Mouse (Mus musculus) midbrain, embryonic 11.5 days (tissue): Measurements from ENCODE around the gene Ctsk. TPM values are rescaled to one million over a fixed set of nuclear protein-coding genes. Genes with fewer than 3 reads are reported as not detected.
A peak's percentile ranks its signal among the peaks of the same experiment; 100 is the strongest.

ENCODE experiments used
- ATAC-seq: fragments of 200-750 bp; cut with Nextera tagmentation; 2 replicates; pipeline ENCODE4 v1.8.0; 2017; ENCODE audit warnings: moderate TSS enrichment, moderate library complexity; ENCODE audit not compliant: low FRiP score
- DNase-seq: peaks from one replicate; pipeline ENCODE4 v3.0.0; 2015; ENCODE audit warnings: low spot score; ENCODE audit errors: missing footprints
- H3K27ac ChIP-seq: fragments of 300-500 bp; sonication (generic); 2 replicates; pipeline ENCODE4 v1.5.1; 2014; ENCODE audit warnings: low read depth, low read length
- H3K27me3 ChIP-seq: fragments of 300-500 bp; sonication (generic); 2 replicates; pipeline ENCODE4 v1.6.1; 2014; ENCODE audit warnings: mild to moderate bottlenecking, low read length, moderate library complexity, mixed read lengths; ENCODE audit not compliant: control insufficient read depth, insufficient read depth
- H3K36me3 ChIP-seq: fragments of 300-500 bp; sonication (generic); 2 replicates; pipeline ENCODE4 v1.6.1; 2014; ENCODE audit warnings: mild to moderate bottlenecking, low read length, moderate library complexity, mixed read lengths; ENCODE audit not compliant: control insufficient read depth, insufficient read depth
- H3K4me1 ChIP-seq: fragments of 300-500 bp; sonication (generic); 2 replicates; pipeline ENCODE4 v1.6.1; 2014; ENCODE audit warnings: low read length; ENCODE audit not compliant: control insufficient read depth, insufficient read depth
- H3K4me2 ChIP-seq: fragments of 300-500 bp; sonication (generic); 2 replicates; pipeline ENCODE4 v1.6.1; 2014; ENCODE audit warnings: mild to moderate bottlenecking, moderate library complexity
- H3K4me3 ChIP-seq: fragments of 300-500 bp; sonication (generic); 2 replicates; pipeline ENCODE4 v1.5.1; 2014; ENCODE audit warnings: low read depth, low read length
- H3K9ac ChIP-seq: fragments of 300-500 bp; sonication (generic); 2 replicates; pipeline ENCODE4 v1.6.1; 2014; ENCODE audit warnings: low read length
- H3K9me3 ChIP-seq: fragments of 300-500 bp; sonication (generic); 2 replicates; pipeline ENCODE4 v1.6.1; 2016; ENCODE audit warnings: low read length; ENCODE audit not compliant: control insufficient read depth
- WGBS: fragments of 180-500 bp; shearing (Covaris S2); extraction: QIAGEN DNeasy Blood & Tissue Kit; methylation state at CpG from one replicate; pipeline ENCODE4 v1.1.7; 2014; 5-methylcytosine and 5-hydroxymethylcytosine counted together
- polyA plus RNA-seq: library from polyadenylated mRNA; unstranded; fragments of >200 nt; fragmentation: Nextera tagmentation; extraction: Ambion mirVana; gene quantifications from 2 replicates; pipeline ENCODE4 v1.2.1, GENCODE M21; 2014

Ctsk gene
- polyA plus RNA-seq, 1 experiment from 2014 or later: 6.7 TPM

GRCm38 (mm10) chr3:95490238-95490637 is 8.8 kb upstream of the Ctsk start:
- ATAC-seq: no peak
- Histone ChIP-seq H3K4me2 (no peak overlapping the region), H3K36me3 (peaks cover 8% of the 10 kb centered on the region; the same call in 1 of the 2 replicates)

GRCm38 (mm10) chr3:95494342-95494741 is 4.7 kb upstream of the Ctsk start:
- Histone ChIP-seq H3K27me3 (no peaks in the 10 kb centered on the region), H3K4me3 (no peak overlapping the region), H3K9ac (no peak overlapping the region), H3K4me1 (no peaks in the 10 kb centered on the region), H3K4me2 (no peak overlapping the region), H3K27ac (no peak overlapping the region), H3K9me3 (no peaks in the 10 kb centered on the region), H3K36me3 (peaks cover 3% of the 10 kb centered on the region; the same call in 1 of the 2 replicates)
- WGBS: 65% methylated on average over 6 of the region's 6 CpGs
- DNase-seq (peak; percentile 94), ATAC-seq (no peak)

More at GRCm38 (mm10) chr3:95490238-95490637, 8.8 kb upstream of the Ctsk start:
- DNase-seq: no peak
- Histone ChIP-seq H3K4me3 (no peak overlapping the region), H3K9ac (no peak overlapping the region), H3K27ac (no peak overlapping the region), H3K4me1 (no peaks in the 10 kb centered on the region), H3K9me3 (no peaks in the 10 kb centered on the region), H3K27me3 (no peaks in the 10 kb centered on the region)
- WGBS: 97% methylated on average over 2 of the region's 2 CpGs

- WGBS: 98% methylated on average over 2 of the region's 2 CpGs
- ATAC-seq: no peak
- Histone ChIP-seq H3K36me3 (no peaks in the 10 kb centered on the region; the same call in 1 of the 2 replicates), H3K9me3 (no peaks in the 10 kb centered on the region), H3K9ac (no peak overlapping the region), H3K27me3 (no peaks in the 10 kb centered on the region), H3K4me2 (no peak overlapping the region), H3K4me1 (peaks cover 2% of the 10 kb centered on the region; the same call in 1 of the 2 replicates), H3K4me3 (no peak overlapping the region), H3K27ac (no peak overlapping the region)
- DNase-seq: no peak
Observed at GRCm38 (mm10) chr3:95498229-95498628, 827 bp upstream of the Ctsk start.

- Histone ChIP-seq H3K27me3 (no peaks in the 10 kb centered on the region), H3K4me2 (no peak overlapping the region), H3K36me3 (no peaks in the 10 kb centered on the region; the same call in 1 of the 2 replicates)
Observed at GRCm38 (mm10) chr3:95499496-95500140, 562 bp downstream of the Ctsk start.

GRCm38 (mm10) chr3:95502312-95502711 is 3.3 kb downstream of the Ctsk start:
- Histone ChIP-seq H3K27ac (no peak overlapping the region), H3K4me1 (peaks cover 2% of the 10 kb centered on the region; the same call in 1 of the 2 replicates), H3K9ac (no peak overlapping the region), H3K9me3 (no peaks in the 10 kb centered on the region), H3K36me3 (no peaks in the 10 kb centered on the region), H3K4me3 (no peak overlapping the region), H3K4me2 (no peak overlapping the region), H3K27me3 (no peaks in the 10 kb centered on the region)
- no peak for ATAC-seq
- no peak for DNase-seq
- 63% methylated on average over 2 of the region's 2 CpGs for WGBS

More at GRCm38 (mm10) chr3:95499496-95500140, 562 bp downstream of the Ctsk start:
- H3K27ac ChIP-seq: no peak overlapping the region
- no peak overlapping the region for H3K9ac ChIP-seq
- ATAC-seq (no peak), DNase-seq (no peak)
- H3K4me3 ChIP-seq: no peak overlapping the region
- WGBS: 79% methylated on average over 10 of the region's 10 CpGs
- H3K9me3 ChIP-seq: no peaks in the 10 kb centered on the region
- peaks cover 2% of the 10 kb centered on the region; the same call in 1 of the 2 replicates for H3K4me1 ChIP-seq

GRCm38 (mm10) chr3:95509348-95509747 is 10.3 kb downstream of the Ctsk start:
- Histone ChIP-seq H3K36me3 (no peaks in the 10 kb centered on the region), H3K9me3 (no peaks in the 10 kb centered on the region), H3K9ac (no peak overlapping the region), H3K27ac (no peak overlapping the region), H3K27me3 (no peaks in the 10 kb centered on the region), H3K4me3 (no peak overlapping the region), H3K4me1 (no peaks in the 10 kb centered on the region), H3K4me2 (no peak overlapping the region)
- 83% methylated on average over 6 of the region's 6 CpGs for WGBS
- ATAC-seq: no peak
- peak; percentile 39 for DNase-seq

- H3K4me2 ChIP-seq: no peak overlapping the region
- no peak overlapping the region for H3K9ac ChIP-seq
- no peak overlapping the region for H3K27ac ChIP-seq
- ATAC-seq: no peak
- peak; percentile 68 for DNase-seq
- no peaks in the 10 kb centered on the region for H3K9me3 ChIP-seq
- no peak overlapping the region for H3K4me3 ChIP-seq
- no peaks in the 10 kb centered on the region for H3K27me3 ChIP-seq
- 73% methylated on average over 9 of the region's 9 CpGs for WGBS
- no peaks in the 10 kb centered on the region for H3K4me1 ChIP-seq
- no peaks in the 10 kb centered on the region for H3K36me3 ChIP-seq
Observed at GRCm38 (mm10) chr3:95511611-95512180, 12.6 kb downstream of the Ctsk start.

GRCm38 (mm10) chr3:95516614-95517041 is 17.6 kb downstream of the Ctsk start:
- DNase-seq: peak; percentile 49
- Histone ChIP-seq H3K4me2 (no peak overlapping the region), H3K9ac (no peak overlapping the region), H3K9me3 (no peaks in the 10 kb centered on the region), H3K4me3 (no peak overlapping the region), H3K27ac (no peak overlapping the region), H3K4me1 (no peaks in the 10 kb centered on the region), H3K27me3 (no peaks in the 10 kb centered on the region), H3K36me3 (no peaks in the 10 kb centered on the region)
- 91% methylated on average over 3 of the region's 3 CpGs for WGBS
- no peak for ATAC-seq

GRCm38 (mm10) chr3:95517493-95517898 is 18.4 kb downstream of the Ctsk start:
- H3K9me3 ChIP-seq: no peaks in the 10 kb centered on the region
- H3K4me1 ChIP-seq: no peaks in the 10 kb centered on the region
- DNase-seq (peak; percentile 95), ATAC-seq (0 out of 2 replicates have a peak, but pooled peaks have one; percentile 38)
- H3K9ac ChIP-seq: no peak overlapping the region
- no peak overlapping the region for H3K4me3 ChIP-seq
- H3K4me2 ChIP-seq: no peak overlapping the region
- 36% methylated on average over 10 of the region's 10 CpGs for WGBS
- no peaks in the 10 kb centered on the region for H3K27me3 ChIP-seq
- H3K36me3 ChIP-seq: no peaks in the 10 kb centered on the region
- no peak overlapping the region for H3K27ac ChIP-seq
